Mouse (Mus musculus) heart, postnatal 10 days (tissue): ENCODE results near the gene Fam166a. TPM values are rescaled to one million over a fixed set of nuclear protein-coding genes. Genes with fewer than 3 reads are reported as not detected.

Experiments used
- DNase-seq, 2 experiments: peaks; one replicate each; pipeline ENCODE4 v3.0.0; 2021
- intact Hi-C: fragments of 180-260 bp; cut with DNase I; formaldehyde crosslinking; loops from one replicate; pipeline ENCODE4 v1.15.1; 2025
- total RNA-seq, 2 experiments: library from RNA; stranded (reverse); gene quantifications; 2 replicates each; pipeline ENCODE4 v1.2.3; 2021

Fam166a gene
- total RNA-seq, 2 experiments from 2014 or later, result not detected

GRCm38 (mm10) chr2:25183336-25183735, 35.2 kb upstream of the Fam166a start:
- intact Hi-C loops, result loop anchor here (5.0 kb wide), 1 partner anchor 41 kb away; no protein-coding TSS in a partner anchor
- DNase-seq, result no peak

- no peak for DNase-seq
- intact Hi-C loops, result loop anchor here (5.0 kb wide), 1 partner anchor 42 kb away; no protein-coding TSS in a partner anchor
Measured at GRCm38 (mm10) chr2:25184496-25184895, 34.0 kb upstream of the Fam166a start.

- DNase-seq, result peak; percentile 59 to 64
- intact Hi-C loops, result loop anchor here (2.0 kb wide), 1 partner anchor 87 kb away; no protein-coding TSS in a partner anchor
Measured at GRCm38 (mm10) chr2:25185625-25186574, 32.6 kb upstream of the Fam166a start.

- no peak for DNase-seq
- intact Hi-C loops, result loop anchor here (2.0 kb wide), 1 partner anchor 88 kb away; no protein-coding TSS in a partner anchor
Measured at GRCm38 (mm10) chr2:25186575-25186930, 32.0 kb upstream of the Fam166a start.

GRCm38 (mm10) chr2:25187841-25188240, 30.7 kb upstream of the Fam166a start:
- intact Hi-C loops, result loop anchor here (1.0 to 2.0 kb wide), 2 partner anchors 61 to 89 kb away; no protein-coding TSS in a partner anchor
- DNase-seq, result no peak

GRCm38 (mm10) chr2:25193330-25193770, 25.2 kb upstream of the Fam166a start:
- intact Hi-C loops, result loop anchor here (1.0 to 2.0 kb wide), 2 partner anchors 62 to 135 kb away; partner anchors contain the start of gene Tmem203
- peak; percentile 87 to 89 for DNase-seq

- intact Hi-C loops, result loop anchor here (1.0 kb wide), 1 partner anchor 34 kb away; no protein-coding TSS in a partner anchor
- no peak for DNase-seq
Measured at GRCm38 (mm10) chr2:25194006-25194405, 24.5 kb upstream of the Fam166a start.

GRCm38 (mm10) chr2:25194486-25195171, 23.9 kb upstream of the Fam166a start:
- peak in 1 of 2 experiments; percentile 25 for DNase-seq

GRCm38 (mm10) chr2:25195211-25196156, 23.1 kb upstream of the Fam166a start:
- DNase-seq, result peak; percentile 74 to 75
- intact Hi-C loops, result no loop called here

More at GRCm38 (mm10) chr2:25194486-25195171, 23.9 kb upstream of the Fam166a start:
- intact Hi-C loops, result loop anchor here (1.0 kb wide), 1 partner anchor 34 kb away; no protein-coding TSS in a partner anchor

GRCm38 (mm10) chr2:25196172-25196954, 22.2 kb upstream of the Fam166a start, which contains the start of gene Tor4a:
Gene Tor4a (minus strand): TSS chr2:25196886.
- intact Hi-C loops, result no loop called here
- peak; percentile 85 for DNase-seq

GRCm38 (mm10) chr2:25197191-25197590, 21.4 kb upstream of the Fam166a start:
- peak in 1 of 2 experiments; percentile 9 for DNase-seq
- intact Hi-C loops, result no loop called here

- intact Hi-C loops, result no loop called here
- peak; percentile 20 for DNase-seq
Measured at GRCm38 (mm10) chr2:25197946-25198345, 20.6 kb upstream of the Fam166a start.

- intact Hi-C loops, result no loop called here
- no peak for DNase-seq
Measured at GRCm38 (mm10) chr2:25200631-25201030, 17.9 kb upstream of the Fam166a start.

GRCm38 (mm10) chr2:25203631-25204214, 14.8 kb upstream of the Fam166a start:
- peak in 1 of 2 experiments; percentile 21 for DNase-seq
- intact Hi-C loops, result no loop called here

- intact Hi-C loops, result no loop called here
- DNase-seq, result no peak
Measured at GRCm38 (mm10) chr2:25207593-25207992, 11.0 kb upstream of the Fam166a start.

- no peak for DNase-seq
- intact Hi-C loops, result no loop called here
Measured at GRCm38 (mm10) chr2:25210686-25211085, 7.9 kb upstream of the Fam166a start.

GRCm38 (mm10) chr2:25211121-25211670, 7.3 kb upstream of the Fam166a start, which contains the start of gene Nelfb:
Gene Nelfb (minus strand): TSS chr2:25211489.
- intact Hi-C loops, result no loop called here
- peak; percentile 94 to 96 for DNase-seq

- intact Hi-C loops, result no loop called here
- DNase-seq, result no peak
Measured at GRCm38 (mm10) chr2:25213266-25213865, 5.2 kb upstream of the Fam166a start.
